Mouse (Mus musculus) bone marrow macrophage, adult 2 months (primary cell): ENCODE measurements at regions not wholly inside any gene's neighbourhood (a gene's known extent, or its start where the extent isn't known, plus 50 kb on each side); places are given as distances from the start of the nearest gene placed in this dataset.

Source experiments
- CTCF ChIP-seq: IDR thresholded peaks from 2 replicates; pipeline ENCODE4 v1.5.1; 2012; ENCODE audit warnings: low read depth, mild to moderate bottlenecking, low read length, moderate library complexity
- POLR2A ChIP-seq: IDR thresholded peaks from 2 replicates; pipeline ENCODE4 v1.6.1; 2012; ENCODE audit warnings: mild to moderate bottlenecking, low read depth, low read length, borderline replicate concordance

DNA sequence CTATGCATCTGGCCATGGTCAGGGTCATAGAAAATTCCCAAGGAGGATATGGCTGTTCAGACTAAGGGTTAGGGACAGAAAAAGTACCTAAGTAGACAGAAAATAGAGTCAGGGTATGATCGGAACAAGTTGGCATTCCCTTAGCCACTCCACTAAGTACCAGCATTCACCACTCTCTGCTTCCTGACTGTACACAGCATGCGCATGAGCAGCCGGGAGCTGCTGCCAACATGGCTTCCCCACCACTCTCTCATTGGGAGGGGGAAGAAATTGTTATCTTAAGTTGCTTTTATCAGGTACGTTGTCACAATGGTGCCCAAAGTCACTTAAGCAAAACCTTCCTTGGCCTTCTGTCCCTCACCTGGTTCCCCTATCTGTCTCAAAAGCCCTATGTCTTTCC is 282.0 kb upstream of the Hs6st1 start:
- TF ChIP-seq POLR2A: no peak
- no peak for TF ChIP-seq CTCF
